Mouse (Mus musculus): Measurements from ENCODE around the gene Ccnt1. TPM values are rescaled to one million over a fixed set of nuclear protein-coding genes. Genes with fewer than 3 reads are reported as not detected.
"Not testable (repeated sequence)": the region's sequence is repeated elsewhere in the genome, so short reads cannot be mapped to it uniquely, and the experiment has no call there.

Ccnt1 gene
- total RNA-seq, 2 experiments from 2014 or later = 21.7 to 30.4 TPM

GRCm38 (mm10) chr15:98545151-98545550, 25.6 kb downstream of the Ccnt1 start:
- no peak for DNase-seq

- DNase-seq = no peak
Observed at GRCm38 (mm10) chr15:98543341-98543740, 27.4 kb downstream of the Ccnt1 start.

- no peak for DNase-seq
Observed at GRCm38 (mm10) chr15:98541064-98541463, 29.7 kb downstream of the Ccnt1 start.

GRCm38 (mm10) chr15:98537923-98538322, 32.8 kb downstream of the Ccnt1 start:
- DNase-seq = no peak

GRCm38 (mm10) chr15:98536828-98537510, 33.8 kb downstream of the Ccnt1 start:
- no peak for DNase-seq

- no peak for DNase-seq
Observed at GRCm38 (mm10) chr15:98535921-98536320, 34.8 kb downstream of the Ccnt1 start.

- peak; percentile 93 for DNase-seq
Observed at GRCm38 (mm10) chr15:98533881-98534627, 36.7 kb downstream of the Ccnt1 start, which contains the start of gene Kansl2. Gene Kansl2, minus strand, starts transcription at chr15:98534264.

GRCm38 (mm10) chr15:98533035-98533531, 37.6 kb downstream of the Ccnt1 start:
- no peak for DNase-seq

- no peak for DNase-seq
Observed at GRCm38 (mm10) chr15:98532281-98532680, 38.4 kb downstream of the Ccnt1 start.

GRCm38 (mm10) chr15:98528066-98528563, 42.6 kb downstream of the Ccnt1 start:
- no peak for DNase-seq

GRCm38 (mm10) chr15:98527056-98527771, 43.5 kb downstream of the Ccnt1 start:
- DNase-seq = no peak

GRCm38 (mm10) chr15:98526057-98526456, 44.7 kb downstream of the Ccnt1 start:
- DNase-seq = no peak

GRCm38 (mm10) chr15:98521245-98521644, 49.5 kb downstream of the Ccnt1 start:
- no peak for DNase-seq

GRCm38 (mm10) chr15:98517380-98518355, 53.1 kb downstream of the Ccnt1 start:
- DNase-seq = peak; percentile 57

GRCm38 (mm10) chr15:98514845-98515244, 55.9 kb downstream of the Ccnt1 start:
- not testable (repeated sequence) for DNase-seq

- DNase-seq = no peak
Observed at GRCm38 (mm10) chr15:98514146-98514545, 56.6 kb downstream of the Ccnt1 start.

- DNase-seq = not testable (repeated sequence)
Observed at GRCm38 (mm10) chr15:98513676-98514075, 57.0 kb downstream of the Ccnt1 start.

- DNase-seq = peak; percentile 68
Observed at GRCm38 (mm10) chr15:98512799-98513321, 57.9 kb downstream of the Ccnt1 start.

GRCm38 (mm10) chr15:98512232-98512631, 58.5 kb downstream of the Ccnt1 start:
- no peak for DNase-seq

GRCm38 (mm10) chr15:98511386-98511928, 59.3 kb downstream of the Ccnt1 start:
- DNase-seq = no peak

Data from gastrocnemius, postnatal 10 days (tissue).